Mouse (Mus musculus): ENCODE results near the gene Abcg3.
A peak's percentile ranks its signal among the peaks of the same experiment; 100 is the strongest.
"Not testable (repeated sequence)": the region's sequence is repeated elsewhere in the genome, so short reads cannot be mapped to it uniquely, and the experiment has no call there.

The Abcg3 gene

DNA sequence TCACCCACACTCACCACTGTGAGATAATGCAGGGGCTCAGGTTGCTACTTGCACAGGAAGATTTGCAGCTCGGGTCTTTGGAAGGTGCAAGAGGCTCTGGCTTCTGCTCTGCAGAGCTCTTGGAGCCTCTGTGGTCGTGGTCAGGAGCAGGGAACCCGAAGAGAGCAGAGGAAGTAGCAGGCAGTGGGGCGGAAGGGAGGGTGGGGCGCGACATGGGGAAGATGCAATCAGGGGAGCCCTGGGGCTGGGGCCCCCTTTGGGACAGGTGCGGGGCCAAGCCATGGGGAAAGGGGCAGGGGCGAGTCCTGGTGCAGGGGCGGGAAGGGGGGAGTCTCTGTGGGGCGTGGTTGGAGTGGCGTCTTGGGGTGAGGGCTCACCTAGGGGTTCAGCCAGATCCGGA is at the start of gene Abcg3:
Gene Abcg3 (minus strand): TSS at position 184 of the 400 bp plus-strand sequence.
- no peak for DNase-seq (ENCODE audit: low spot score)

DNA sequence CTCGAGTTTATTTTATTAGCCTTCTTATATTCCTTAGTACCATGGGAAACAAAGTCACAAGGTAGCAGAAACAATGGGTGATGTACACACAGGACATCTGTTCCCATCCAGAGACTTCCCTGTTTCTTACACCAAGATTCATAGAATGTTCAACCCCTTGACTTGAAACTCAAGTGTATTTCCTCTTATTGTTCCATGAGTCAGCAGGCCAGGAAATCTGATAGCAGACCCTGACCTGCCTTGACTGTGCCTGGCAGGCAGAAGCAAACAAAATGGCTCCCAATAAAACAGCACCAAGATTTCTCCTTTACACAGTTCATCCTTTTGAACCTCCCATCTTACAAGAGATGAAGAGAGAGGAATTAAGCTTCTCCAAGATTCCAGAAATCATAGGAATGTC is 30.0 kb upstream of the Abcg3 start:
- DNase-seq (ENCODE audit: low spot score), result no peak

GRCm38 (mm10) chr5:105011570-105011969 is 29.1 kb upstream of the Abcg3 start:
- DNase-seq (ENCODE audit: low spot score), result no peak

GRCm38 (mm10) chr5:105010376-105010775 is 27.9 kb upstream of the Abcg3 start:
- DNase-seq (ENCODE audit: low spot score), result no peak

DNA sequence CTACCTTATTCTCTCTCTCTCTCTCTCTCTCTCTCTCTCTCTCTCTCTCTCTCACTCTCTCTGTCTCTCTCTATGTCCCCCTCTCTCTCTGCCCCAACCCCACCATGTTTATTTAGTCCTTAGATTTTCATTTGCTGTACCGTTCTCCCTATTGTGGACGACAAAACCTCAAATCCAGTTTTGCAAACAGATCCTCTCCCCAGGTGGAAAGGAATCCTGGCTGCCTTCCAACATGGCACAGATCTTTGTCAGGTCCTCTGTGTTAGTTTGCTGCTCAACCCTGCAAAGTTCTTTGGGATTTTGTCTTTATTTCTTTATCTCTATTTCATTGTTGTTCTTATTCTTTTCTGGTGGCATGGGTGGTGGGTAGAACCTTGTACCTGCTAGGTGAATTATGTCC is 6.9 kb upstream of the Abcg3 start:
- no peak for DNase-seq (ENCODE audit: low spot score)

DNA sequence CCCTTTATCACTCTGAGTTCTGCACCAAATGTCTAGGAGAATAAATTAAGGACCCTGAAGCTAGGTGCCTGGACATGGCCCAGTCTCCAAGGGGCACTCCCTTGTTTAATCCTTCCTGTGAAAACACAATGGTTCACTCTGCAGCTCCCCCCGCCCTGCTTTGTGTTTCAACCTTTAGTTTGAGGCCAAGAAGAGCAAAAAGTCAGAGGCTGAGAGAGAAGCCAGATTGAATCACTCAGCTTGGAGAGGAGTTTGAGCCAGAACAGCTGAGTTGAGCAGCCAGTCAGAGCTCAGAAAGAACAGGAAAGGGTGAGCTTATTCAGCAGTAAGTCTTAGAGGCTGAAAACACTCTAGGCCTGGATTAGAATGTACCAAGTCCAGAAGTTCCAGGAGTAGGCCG is 5.5 kb upstream of the Abcg3 start:
- no peak for DNase-seq (ENCODE audit: low spot score)

DNA sequence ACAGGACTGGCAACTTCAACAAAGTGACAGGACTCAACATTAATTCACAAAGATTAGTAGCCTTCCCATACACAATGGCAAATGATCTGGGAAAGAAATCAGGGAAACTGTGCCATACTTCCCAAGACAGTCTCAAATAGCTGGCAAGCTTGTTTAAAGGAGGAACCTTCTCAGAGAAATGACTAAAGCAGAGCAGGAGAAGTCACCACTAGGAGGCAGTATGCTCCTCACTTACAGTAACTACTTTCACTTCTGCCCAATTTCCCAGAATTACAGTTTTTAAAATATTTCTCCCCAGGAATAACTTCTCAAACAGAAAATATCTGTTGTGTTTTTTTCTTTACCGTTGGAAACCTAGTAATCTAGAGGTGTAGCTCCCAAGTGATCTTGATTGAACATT is 4.2 kb upstream of the Abcg3 start:
- peak; percentile 49 for DNase-seq (ENCODE audit: low spot score)

DNA sequence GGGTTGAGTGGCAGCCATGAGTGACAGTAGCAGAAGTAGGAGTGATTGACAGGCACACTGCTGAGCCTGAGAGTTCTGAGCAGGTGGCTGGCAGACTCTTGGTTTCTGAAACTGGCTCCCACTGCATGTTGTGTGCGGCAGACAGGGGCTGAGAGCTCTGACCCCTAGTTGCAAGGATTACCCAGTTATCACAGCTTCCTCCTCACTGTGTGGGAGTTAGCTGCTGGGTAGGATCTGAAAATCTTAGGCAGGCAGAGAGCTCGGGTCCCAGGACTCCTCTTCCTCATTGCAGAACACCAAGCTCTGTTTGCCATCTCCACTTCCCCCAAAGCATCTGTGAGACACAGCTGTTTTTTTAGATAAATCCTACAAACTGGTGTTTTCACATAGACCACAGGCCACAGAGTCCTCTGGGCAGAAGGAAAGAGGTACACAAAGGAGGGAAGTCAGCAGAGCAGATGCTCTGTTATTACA is 3.4 kb downstream of the Abcg3 start:
- DNase-seq (ENCODE audit: low spot score), result no peak

GRCm38 (mm10) chr5:104958141-104958793 is 24.3 kb downstream of the Abcg3 start:
- no peak for DNase-seq (ENCODE audit: low spot score)

- no peak for DNase-seq (ENCODE audit: low spot score)
These were observed 27.3 kb downstream of the Abcg3 start for GRCm38 (mm10) chr5:104955208-104955607.

- no peak for DNase-seq (ENCODE audit: low spot score)
These were observed 35.6 kb downstream of the Abcg3 start for GRCm38 (mm10) chr5:104946951-104947350.

- DNase-seq (ENCODE audit: low spot score), result no peak
These were observed 48.4 kb downstream of the Abcg3 start for GRCm38 (mm10) chr5:104934148-104934547.

DNA sequence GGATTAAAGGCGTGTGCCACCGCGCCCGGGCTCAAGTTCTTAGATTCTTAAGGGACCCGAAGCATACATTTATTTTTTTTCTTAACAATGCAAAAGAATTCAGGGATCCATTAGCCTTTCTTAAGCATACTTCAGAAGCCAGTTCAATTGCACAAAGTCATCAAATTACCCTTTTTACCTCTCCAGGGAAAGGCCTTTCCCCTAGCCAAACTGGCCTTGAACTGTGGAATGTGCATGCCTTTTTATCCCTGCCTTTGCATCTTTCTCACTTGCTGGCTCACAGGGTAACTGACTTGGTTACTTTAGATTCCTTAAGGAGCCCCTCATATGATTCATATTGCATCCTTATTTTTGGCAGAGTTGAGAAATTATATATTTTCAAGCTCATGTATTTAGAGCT is 76.0 kb downstream of the Abcg3 start:
- DNase-seq (ENCODE audit: low spot score), result not testable (repeated sequence)

Measured in embryo, embryonic 10 days (tissue).